Mouse (Mus musculus) spleen, postnatal 14 days (tissue): Measurements from ENCODE around the gene Zyg11a.
"Not testable (repeated sequence)": the region's sequence is repeated elsewhere in the genome, so short reads cannot be mapped to it uniquely, and the experiment has no call there.

Experiments used
- DNase-seq, 2 experiments: peaks; one replicate each; pipeline ENCODE4 v3.0.0; 2021 to 2022; ENCODE audit warnings: low spot score in 2 of 2

Gene Zyg11a

DNA sequence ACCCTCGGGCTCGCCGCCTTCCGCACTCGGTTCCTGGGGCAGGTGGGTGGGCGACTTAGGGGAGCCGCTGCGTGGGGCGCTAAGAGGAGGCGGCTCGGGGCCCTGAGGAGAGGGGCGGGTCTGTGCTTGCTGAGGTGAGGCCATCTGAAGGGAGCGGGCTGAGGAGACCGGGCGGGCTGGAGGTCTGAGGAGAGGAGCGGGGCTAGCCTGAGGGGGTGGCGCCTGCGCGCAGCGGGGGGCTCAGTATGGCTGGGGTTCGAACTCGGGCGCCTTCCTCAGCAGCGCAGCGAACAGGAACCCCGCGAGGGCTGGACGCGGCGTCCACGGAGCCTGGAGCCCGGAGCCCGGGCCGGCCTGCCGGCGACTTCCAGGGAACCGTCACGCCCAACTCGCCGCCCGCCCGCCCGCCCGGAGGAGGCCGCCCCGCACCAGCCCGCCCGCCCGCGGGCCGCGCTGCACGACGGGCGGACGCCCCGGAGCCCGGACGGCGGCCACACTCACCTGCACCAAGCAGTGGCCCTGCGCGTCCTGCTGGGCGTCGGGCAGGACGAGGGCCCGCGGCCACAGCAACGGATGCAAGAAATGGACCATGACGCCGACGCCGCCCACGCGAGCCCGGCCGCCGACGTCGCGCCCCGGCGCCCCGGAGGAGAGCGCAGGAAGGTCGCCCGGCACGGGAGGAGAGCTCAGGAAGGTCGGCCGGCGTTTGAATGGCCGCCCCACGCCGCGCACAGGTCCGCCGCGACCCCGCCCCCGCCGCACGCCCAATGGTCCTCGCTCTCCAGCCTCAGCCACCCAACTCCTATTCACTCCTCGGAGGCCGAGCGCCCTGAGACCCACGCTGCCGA is at the start of gene Zyg11a:
Gene Zyg11a (minus strand): TSS at position 717 of the 848 bp plus-strand sequence.
- no peak for DNase-seq

DNA sequence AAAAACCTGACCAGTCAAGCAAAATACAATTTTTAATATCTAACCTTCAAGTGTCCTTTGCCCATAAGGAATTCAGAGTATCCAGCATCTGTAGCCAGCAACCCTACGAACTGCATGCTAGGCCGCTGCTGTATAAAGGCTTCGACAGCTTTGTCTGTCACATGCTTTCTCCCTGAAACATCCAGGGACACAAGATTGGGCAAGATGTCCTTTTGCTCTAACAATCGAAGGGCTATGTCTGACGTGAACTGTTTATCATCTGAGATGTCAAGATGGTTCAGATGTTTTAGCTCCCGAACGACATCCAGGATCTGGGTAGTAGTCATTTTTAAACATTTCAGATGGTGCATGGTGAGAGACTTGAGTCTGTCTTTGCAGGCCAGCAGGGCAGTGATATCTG is 47.9 kb upstream of the Zyg11a start:
- DNase-seq: no peak

DNA sequence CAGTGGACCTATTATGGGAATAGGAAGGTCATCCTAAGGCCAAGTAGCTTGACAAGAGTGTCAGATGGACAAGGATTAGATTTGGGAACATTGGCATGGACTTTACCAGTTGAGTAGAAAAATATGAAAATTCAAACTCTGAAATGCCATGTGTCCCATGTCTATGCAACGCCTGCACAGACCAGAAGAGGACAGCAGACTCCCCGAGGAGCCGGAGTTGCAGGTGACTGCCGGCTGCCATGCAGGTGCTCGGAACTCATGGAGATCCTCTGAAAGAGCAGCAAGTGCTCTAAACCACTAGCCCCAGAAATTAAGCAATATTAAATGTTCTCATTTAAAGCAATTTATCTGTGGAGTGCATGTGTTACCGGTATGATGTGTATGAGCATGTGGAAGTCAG is 35.5 kb upstream of the Zyg11a start:
- peak in 1 of 2 experiments; percentile 1 for DNase-seq

DNA sequence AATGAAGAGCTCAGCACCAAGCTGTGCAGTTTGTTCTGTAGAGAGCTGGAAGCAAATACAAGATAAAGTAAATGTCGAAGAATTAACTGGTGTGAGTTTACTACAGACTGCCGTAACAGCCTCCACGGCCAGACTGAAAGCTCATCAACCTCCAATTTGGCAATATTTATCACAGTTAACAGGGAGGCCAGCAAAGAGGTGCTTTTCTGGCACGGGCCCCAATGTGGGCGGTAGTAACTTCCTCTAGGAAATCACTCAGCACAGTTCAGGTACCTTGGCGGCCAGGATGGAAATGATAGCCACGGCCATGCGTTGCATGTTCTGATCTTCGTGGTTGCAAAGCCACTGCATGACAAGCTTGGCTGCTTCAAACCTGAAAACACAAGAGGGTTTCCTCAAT is 32.7 kb upstream of the Zyg11a start:
- DNase-seq: no peak

DNA sequence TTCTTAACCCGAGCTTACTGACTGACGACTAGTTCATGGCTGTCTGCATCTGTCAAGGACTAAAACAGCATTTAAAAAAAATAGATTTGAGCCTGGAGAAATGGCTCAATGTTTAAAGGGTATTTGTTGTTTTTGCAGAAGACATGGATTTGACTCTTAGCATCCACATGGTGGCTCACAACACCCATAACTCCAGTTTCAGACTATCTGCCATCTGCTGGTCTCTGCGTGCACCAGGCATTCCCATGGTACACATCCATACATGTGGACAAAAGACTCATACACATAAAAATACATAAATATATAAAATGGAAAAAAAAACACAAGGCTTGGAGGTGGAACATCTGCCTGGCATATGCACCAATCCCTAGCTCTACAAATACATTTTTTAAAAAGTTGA is 31.5 kb upstream of the Zyg11a start:
- no peak for DNase-seq

DNA sequence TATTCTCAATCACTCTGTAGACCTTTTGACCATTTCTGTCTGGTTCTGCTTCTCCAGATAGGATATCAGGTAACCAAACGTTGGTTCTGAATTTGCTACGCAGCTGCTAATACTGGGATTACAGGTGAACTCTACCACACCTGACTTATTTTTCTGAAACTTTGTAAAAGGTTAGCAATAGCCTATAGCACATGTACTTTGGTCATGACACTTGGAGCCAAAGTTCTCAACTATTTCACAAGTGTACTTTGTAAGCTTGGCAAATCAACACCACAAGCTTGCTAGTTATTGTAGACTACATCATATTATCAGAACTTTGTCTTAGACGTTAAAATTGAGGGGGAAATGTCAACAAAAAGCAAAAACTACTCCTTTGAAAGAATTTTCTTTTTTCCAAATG is 15.8 kb upstream of the Zyg11a start:
- DNase-seq: no peak

DNA sequence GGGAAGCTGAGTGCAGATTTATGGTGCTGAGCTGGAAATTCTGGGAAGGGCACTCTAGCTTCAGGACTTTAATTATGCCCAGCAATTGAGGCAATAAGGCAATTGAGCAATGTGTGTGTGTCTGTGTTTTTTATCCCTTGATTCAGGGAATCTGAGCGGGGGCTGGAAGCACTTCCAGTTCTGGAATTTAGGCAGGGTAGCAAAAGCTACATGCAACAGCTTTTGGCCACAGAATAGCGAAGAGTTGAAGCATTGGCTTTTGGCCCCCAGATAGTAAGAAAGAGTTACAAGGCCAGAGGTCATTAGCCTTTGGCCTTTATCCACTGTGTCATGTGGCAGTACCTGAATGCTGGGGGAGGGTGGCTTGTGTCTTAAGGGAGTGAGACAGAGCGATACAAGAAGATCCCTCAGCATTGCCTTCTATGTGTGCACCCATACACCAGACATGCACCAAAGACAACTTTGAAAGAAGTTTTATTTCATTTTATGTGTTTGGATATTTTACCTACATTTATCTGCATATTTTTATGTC is 7.6 kb upstream of the Zyg11a start:
- no peak for DNase-seq

DNA sequence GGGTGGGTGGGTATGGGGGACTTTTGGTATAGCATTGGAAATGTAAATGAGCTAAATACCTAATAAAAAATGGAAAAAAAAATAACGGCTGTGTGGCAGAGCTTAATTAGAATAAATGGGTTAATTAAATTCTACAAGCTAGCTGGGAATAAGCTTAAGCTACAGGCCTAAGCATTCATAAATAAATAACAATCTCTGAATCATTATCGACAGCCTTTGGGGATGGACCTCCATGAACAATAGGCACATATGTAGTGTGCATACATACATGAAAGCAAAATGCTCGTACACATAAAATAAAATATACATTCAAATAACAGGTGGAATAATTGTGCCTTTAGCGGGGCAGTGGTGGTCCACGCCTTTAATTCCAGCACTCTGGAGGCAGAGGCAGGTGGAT is 4.7 kb upstream of the Zyg11a start:
- DNase-seq: no peak

DNA sequence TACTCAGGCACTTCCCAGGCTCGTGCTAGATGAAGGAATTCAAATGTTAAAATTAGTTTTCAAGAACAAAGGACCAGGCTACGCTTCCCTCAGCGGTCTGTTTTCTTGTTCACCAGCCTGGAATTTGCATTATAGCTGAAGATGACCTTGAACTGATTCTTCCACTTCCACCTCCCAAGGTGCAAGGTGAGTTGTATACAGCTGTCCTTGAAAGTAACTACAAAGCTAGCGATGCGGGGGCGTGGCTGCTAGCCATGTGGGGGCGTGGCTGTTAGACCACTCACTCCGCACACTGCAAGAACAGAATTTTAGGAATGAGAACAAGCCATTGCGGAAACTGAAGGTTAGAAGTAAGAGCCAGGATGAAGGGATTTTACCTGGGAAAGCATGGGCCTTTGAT is 1.2 kb upstream of the Zyg11a start:
- no peak for DNase-seq

DNA sequence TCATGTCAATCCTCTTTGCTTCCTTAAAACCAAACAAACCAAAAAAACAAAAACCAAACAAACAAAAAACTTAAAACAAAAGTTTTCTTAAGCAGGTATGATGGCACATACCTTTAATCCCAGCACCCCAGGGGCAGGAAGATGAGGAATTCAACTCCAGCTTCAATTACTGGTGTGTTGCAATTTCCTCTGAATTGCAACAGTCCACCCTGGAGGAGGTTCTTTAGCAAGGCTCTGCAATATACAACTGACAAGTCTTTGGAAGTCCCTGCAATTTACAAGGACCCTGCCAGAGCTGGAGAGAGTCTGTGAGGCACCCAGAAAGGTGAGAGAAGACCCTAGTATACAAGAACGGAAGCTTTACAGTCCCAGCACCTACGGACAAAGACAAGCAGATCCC is 4.8 kb downstream of the Zyg11a start:
- no peak for DNase-seq

DNA sequence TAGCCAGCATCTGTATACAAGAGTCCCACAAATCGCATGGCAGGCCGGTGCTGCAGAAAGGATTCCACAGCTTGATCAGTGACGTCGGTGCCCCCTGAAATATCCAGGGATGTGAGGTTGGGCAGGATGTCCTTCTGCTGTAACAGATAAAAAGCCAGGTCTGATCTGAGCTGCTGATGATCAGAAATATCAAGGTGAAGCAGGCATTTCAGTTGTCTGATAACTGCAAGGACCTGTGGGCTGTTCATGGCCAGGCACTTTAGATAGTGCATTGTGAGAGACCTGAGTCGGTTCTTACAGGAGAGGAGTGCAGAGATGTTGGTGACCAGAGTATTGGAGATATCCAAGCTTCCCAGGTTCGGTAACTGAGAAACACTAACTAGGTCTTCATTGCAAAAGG is 13.2 kb downstream of the Zyg11a start:
- DNase-seq: no peak

DNA sequence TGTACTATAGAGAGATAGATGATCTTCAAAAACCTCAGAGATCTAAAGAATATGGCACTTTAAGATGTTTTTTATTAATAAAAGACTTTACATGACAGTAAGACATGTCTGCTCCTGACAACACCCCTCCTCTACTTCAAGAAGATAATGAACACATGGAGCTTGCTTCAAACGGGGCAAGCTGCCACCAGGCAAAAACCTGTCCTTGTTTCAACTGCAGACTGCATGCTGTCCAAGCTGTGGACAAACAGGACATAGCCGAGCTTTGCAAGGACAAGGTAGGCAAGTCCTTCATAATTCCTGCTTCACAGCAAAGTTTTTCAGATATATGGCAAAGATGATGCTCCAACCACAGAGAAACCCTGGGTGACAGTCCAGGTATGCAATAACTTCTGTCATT is 18.6 kb downstream of the Zyg11a start:
- DNase-seq: no peak

DNA sequence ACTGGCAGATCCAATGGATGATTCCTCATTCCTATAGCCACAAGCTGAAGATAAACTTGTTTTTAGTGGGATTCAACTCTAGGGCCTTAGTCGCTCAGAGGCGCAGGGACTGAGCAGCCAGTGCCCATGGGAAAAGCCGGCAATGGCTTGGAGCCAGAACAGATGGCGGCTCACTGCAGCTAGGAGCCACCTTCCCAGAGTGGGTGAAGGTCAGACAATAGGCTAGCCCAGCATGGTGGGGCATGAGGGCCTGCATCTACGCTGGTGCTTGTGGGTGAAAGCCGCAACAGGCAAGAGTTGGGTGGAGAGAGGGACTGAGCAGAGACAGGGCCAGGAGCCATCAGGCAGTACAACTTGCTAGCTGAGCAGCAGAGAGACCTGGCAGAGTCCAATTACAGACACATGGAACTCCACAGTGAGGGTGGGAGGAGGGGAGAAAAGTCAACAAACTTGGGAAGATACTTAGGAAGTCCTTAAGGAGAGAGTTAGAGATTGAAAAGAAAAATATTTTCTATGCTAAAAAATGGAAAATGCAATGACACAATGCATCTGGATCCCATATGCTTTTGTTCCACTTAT is 21.5 kb downstream of the Zyg11a start:
- DNase-seq: no peak

DNA sequence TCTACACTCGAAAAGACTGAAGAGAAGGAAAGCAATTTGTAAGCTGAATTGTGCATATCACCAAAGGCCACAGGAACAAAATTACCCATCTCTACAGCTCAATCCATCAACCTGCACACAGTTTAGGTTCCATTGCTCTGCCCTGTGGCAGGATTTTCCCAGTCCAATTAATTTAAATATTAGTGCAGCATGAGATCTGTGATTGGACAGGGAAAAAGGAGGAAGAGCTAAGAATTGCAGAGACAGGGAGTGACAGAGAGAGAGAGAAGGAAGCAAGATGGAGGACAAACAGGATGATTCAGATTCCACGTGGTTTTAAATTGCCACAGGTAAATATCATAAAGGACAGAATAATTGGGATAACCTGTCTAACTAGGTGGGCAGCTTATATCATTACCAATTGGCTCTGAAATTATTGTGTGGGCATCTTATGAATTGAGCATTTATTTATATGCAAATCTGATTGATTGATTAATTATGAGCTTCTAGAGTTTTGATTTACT is 25.0 kb downstream of the Zyg11a start:
- DNase-seq: no peak

DNA sequence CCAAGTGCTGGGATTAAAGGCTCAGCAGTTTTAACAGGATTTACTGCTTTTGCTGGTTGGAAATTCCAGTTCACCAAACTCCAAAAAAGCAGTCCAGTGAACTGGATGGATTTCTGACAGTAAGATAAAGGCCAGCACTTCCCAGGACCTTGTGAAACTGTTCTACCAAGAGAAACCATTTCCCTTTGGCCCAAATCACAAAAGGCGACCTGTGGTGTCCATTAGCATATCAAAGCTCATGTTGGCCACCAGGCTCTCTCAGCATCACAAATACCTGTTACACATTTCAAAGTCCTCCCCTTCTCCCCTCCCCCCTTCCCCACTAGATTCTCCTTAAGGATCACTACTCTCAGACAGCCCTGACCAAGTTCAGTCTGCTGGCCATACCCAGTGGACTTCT is 35.6 kb downstream of the Zyg11a start:
- DNase-seq: no peak

DNA sequence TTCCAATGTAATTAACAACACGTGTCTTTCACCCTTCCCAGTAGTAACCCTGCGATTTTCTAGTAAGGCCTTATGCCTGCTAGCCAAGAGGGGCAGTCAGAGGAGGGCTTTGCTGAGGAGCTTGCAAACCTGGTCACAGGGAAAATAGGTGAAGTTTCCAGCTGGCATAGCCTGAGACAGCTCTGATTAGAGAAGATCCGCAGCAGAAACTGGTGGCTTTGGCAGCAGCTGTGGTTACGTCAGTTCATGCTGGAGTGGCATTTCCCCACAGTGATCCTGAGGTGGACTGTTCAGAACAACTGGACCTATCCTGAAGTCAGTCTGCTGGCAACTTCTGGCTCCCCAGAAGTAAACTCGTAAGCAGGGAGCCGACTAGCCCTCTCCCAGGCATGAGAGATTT is 49.8 kb downstream of the Zyg11a start:
- DNase-seq: no peak

DNA sequence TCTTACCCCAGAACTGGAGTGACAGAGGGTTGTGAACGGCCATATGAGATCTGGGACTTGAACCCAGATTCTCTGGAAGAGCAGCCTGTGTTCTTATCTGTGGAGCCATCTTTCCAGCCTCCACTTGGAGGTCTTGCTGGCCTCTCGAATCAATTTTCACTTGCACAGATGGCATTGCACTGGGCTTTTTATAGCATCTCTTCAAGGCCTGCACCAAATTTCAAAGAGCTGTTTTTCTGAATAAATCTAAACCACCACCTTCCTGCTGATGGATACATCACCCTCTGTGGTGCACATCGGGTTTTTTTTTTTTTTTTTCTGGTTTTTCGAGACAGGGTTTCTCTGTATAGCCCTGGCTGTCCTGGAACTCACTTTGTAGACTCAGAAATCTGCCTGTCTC is 51.0 kb downstream of the Zyg11a start:
- DNase-seq: no peak

DNA sequence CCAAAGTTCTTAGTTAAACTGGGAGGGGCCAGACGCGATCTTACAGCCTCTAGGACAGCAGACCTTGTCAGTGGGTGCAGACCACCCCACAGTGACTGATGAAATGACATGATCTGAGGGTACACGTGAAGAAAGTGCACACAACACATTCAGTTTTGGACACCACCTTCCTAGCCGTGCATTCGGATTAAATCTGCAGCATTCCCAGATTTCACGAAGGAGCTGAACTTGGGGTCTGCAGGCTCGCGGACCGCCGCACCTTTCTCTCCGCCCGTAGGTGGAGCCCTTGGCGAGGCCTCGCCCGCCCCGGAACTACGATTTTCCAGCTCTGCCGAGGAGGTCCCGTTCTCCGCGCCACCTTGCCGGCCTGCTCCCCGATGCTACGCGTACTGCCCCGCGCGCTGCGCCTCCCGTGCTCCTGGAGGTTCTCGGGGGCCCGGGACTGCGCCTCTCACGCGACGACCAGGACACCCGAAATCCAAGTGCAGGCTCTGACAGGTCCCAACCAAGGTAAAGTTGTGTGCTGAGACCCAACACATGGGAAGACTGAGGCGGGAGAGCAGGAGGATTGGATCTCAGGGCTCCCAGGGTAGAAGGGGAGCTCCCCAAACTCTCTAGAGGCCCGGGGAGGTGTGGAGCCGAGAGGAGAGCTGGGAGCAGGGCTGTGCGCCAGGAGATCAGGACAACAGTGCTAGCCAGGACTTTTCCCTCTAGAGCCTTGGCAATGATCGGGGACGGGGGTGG is 52.5 kb downstream of the Zyg11a start, which contains the start of gene Echdc2:
Gene Echdc2 (plus strand): TSS at position 286 of the 744 bp plus-strand sequence.
- DNase-seq: no peak

DNA sequence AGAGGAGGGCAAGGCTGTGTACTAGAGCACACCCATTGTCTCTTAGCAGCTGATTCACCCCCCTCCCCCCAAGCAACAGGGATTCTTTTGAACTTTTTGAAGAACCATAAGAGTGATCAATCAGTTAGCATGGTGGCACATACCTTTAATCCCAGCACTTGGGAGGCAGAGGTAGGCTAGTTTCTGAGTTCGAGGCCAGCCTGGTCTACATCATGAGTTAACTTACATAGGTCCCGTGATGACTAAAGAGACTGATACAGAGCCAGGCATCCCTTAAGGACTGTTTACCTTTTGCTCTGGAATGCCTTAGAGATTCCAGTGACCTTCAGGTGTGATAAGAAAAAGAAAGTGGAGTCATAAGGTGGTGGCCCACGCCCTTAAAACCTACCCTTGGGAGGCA is 54.6 kb downstream of the Zyg11a start:
- no peak for DNase-seq

DNA sequence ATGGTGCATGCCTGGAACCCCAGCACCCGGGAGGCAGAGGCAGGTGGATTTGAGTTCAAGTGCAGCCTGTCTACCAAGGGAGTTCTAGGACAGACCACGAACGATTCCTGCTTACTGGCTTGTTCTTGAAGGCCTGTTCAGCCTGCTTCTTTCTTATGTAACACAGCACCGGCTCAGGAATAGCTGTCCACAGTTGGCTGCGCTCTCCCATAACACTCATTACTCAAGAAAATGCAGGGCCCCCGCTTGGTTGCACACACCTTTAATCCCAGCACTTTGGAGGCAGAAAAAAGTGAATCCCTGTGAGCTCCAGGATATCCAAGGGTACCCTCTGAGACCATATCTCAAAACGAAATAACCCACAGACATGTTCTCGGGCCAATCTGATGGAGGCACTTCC is 55.9 kb downstream of the Zyg11a start:
- no peak for DNase-seq

DNA sequence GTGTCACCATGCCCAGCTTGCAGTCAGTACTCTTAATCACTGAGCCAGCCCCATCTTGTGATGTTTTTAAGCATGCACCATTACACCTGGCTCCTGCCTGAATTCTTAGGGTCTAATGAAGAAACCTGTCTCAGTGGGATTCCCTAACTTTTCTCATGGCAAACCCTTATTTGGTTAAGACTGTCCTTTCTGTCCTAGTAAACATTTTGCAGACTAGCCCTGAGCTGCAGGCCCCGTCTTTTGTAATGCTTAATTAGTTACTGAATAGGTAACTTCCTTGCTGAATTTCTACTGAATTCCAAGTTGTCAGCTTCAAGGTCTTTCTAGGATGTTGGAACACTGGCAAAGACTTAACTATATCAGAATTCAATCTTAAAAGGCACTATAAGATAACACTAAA is 62.7 kb downstream of the Zyg11a start:
- DNase-seq: not testable (repeated sequence)

DNA sequence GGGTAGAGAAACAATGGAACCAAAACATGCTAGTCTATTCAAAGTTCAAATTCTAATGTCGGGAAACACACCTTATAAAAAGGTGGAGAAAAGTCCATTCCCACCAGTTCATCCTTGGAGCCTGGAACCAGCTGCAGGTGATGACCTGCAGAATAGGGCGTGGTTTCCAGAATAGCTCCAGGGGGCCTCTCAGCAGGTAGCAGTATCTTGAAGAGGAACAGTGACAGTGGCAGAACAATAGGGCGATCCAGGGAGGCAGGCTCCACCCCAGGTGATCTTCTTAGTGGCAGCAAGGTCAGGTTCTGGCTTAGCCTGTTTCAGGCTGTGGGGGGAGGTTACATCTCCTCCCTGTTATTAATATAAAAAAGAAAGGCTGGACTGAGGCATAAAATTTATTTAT is 72.3 kb downstream of the Zyg11a start:
- DNase-seq: not testable (repeated sequence)
